Mouse (Mus musculus): ENCODE results near the gene BC051665.

The BC051665 gene

DNA sequence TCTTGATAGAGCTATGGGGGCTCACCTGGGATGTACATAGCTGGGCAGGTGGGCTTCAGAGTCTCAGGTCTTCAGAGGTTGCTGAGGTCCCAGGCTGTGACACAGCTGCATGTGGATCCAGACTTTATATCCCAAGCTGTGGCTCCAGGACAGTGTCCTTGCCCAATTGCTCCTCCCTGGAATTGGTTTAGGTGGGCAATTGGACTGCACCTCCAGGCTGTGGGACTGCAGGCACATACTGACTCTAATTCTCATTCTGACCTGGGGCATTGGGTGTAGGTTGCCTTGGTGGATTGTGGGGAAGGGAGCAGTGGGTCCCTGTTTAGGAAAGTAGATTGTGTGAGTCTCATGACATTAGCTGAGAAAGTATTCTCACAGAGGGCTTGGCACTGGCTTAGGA lies at the start of gene BC051665:
BC051665 (minus strand) TSS at position 101 of the 400 bp plus-strand sequence.
- no peak for DNase-seq (ENCODE audit: low spot score)

GRCm38 (mm10) chr13:60826052-60826451 lies 39.9 kb upstream of the BC051665 start:
- no peak for DNase-seq (ENCODE audit: low spot score)

GRCm38 (mm10) chr13:60820486-60821175 lies 34.5 kb upstream of the BC051665 start:
- DNase-seq (ENCODE audit: low spot score): no peak

DNA sequence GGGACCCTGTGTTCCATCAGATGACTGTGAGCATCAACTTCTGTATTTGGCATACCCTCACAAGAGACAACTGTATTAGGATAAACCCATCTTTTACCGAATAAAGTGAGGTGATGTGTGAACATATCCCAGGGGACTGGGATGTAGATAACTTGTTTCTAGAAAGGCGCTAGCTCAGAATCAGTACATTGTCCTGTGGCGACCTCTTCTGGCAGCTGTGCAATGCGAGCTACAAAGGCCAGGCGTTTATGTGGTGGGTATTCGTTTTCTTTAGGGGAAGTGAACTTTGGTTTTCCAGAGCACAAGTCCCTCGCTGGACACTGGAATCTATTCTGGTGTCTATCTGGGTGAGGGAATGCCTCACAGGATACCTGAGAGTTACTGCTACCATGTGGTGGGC lies 33.3 kb upstream of the BC051665 start:
- DNase-seq (ENCODE audit: low spot score): peak; percentile 6

DNA sequence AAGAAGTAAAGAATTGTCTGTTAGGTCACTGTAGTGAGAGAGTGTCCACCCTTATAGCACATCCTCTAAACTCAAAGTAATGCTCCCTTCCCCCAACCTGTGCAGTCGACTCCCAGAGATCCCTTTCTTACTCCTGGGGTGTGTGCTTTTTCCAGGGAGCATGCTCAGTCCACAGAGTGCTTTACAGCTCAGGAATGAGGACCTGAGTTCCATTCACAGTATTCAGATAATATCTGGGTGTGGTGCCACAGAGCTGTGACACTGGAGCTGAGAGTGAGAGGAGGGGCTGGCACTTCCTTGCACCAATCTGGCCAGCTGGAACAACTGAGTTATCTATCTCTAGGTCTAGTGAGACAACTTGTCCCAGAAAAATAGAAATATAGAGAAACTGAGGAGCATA lies 27.6 kb upstream of the BC051665 start:
- DNase-seq (ENCODE audit: low spot score): no peak

GRCm38 (mm10) chr13:60812768-60813167 lies 26.6 kb upstream of the BC051665 start:
- no peak for DNase-seq (ENCODE audit: low spot score)

DNA sequence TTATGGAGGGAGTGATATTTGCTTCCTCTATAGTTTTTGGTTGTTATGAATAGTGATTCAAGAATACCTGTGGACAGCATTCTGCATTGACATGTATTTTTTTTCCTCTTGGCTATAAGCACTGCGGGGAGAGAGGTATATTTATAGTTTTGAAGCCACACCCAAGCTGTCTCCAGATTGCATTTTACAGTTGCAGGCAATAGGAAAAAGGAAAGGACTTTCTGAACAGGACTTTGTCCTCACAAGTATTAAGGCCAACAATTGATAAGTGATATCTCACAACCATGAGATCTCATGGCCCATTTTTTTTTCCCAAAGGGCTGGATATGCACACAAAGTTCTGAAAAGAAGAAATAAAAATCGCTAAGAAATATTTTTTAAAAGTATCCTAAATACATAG lies 23.5 kb upstream of the BC051665 start:
- DNase-seq (ENCODE audit: low spot score): no peak

DNA sequence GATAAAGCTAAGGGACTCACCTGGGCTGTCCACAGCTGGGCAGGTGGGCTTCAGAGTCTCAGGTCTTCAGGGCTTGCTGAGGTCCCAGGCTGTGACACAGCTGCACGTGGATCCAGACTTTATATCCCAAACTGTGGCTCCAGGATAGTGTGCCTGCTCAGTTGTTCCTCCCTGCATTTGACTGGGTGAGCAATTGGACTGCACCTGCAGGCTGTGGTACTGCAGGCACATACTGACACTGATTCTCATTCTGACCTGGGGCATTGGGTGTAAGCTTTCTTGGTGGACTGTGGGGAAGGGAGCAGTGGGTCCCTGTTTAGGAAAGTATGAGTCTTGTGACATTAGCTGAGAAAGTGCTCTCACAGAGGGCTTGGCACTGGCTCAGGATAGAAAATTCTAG lies 16.6 kb upstream of the BC051665 start, which contains the start of gene Ctsll3:
Ctsll3 (minus strand) TSS at position 101 of the 400 bp plus-strand sequence.
- DNase-seq (ENCODE audit: low spot score): no peak

DNA sequence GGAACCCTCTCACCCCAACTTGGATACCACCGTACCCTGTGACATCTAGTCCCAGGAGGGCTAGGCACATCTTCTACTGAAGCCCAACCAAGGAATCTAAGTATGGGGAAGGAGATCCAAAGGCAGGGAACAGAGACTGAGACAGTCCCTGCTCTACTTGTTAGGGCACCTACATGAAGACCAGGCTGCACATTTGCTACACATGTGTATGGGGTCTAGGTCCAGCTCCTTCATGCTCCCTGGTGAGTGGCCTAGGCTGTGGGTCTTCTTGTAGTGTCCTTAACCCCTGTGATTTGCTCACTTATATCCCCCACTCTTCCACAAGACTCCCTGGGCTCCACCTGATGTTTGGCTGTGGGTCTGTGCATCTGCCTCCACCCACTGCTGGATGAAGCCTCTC lies 3.3 kb upstream of the BC051665 start:
- DNase-seq (ENCODE audit: low spot score): no peak

DNA sequence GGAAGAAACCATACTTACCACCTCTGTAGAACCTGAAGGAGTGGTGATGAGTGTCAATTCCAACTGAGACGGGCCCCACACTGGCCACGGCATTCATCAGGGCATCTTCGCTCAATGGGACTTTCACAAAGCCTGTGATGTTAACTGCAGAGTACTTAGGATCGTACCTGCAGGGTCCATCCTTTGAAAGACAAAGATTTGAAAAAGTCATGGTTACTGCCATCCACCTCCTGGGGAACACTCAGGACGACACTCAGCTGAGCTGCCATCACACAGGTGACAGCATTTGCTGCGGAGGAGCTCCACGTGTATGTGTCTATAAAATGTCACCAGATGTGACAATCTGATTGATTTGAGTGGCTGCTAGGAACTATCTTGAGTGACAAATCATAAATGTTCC lies 2.9 kb downstream of the BC051665 start:
- DNase-seq (ENCODE audit: low spot score): no peak

DNA sequence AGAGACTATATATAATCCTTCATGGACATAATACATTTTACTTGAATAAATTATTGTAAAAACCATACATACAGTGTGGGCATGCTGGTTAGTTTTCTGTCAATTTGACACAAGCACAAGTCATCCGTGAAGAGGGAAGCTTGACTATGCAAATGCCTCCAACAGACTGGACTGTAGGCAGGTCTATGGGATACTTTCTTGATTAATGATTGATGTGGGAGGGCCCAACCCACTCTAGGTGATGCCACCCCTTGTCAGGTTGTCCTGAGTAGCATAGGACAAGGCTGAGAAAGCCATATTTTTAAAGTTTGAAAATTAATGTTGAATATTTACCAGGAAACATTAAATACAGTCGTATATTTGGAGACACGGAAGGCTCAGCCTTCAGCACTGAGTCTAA lies 5.6 kb downstream of the BC051665 start:
- DNase-seq (ENCODE audit: low spot score): no peak

- no peak for DNase-seq (ENCODE audit: low spot score)
Observed at GRCm38 (mm10) chr13:60761161-60761560, 25.0 kb downstream of the BC051665 start.

DNA sequence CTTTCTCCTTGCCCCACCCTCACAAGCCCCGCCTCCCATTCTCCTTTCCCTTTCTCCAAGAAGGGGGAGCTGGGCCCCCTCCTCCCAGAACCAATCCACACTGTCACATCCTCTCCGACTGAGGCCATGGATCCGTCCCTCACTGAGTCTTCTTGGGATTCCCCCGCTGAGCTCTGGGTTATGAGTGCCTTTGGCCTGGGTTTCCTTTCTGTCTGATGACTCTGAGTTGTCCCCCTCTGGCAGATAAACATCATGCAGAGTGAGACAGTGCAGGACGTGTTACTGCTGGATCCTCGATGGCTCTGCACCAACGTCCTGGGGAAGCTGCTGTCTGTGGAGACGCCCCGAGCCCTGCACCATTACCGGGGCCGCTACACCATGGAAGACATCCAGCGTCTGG lies 25.8 kb downstream of the BC051665 start:
- DNase-seq (ENCODE audit: low spot score): no peak

DNA sequence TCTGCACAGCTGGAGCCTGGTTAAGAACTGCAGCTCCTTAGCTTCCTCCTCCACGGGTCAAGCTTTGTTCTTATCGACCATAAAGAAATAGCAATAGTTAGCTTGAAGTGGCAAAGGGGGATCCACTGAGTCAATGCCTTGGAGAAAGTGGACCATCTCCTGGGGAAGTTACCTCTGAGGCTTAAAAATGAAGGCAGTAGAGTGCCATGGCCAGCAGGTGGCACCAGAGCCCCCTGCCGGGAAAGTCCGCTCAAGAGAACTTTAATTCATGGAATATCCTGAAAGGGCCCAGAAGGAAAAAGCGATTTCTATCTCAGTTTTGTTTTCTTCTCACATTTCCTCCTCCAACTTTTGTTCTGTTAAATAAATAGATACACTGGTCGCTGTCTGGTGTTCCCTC lies 27.0 kb downstream of the BC051665 start:
- no peak for DNase-seq (ENCODE audit: low spot score)

DNA sequence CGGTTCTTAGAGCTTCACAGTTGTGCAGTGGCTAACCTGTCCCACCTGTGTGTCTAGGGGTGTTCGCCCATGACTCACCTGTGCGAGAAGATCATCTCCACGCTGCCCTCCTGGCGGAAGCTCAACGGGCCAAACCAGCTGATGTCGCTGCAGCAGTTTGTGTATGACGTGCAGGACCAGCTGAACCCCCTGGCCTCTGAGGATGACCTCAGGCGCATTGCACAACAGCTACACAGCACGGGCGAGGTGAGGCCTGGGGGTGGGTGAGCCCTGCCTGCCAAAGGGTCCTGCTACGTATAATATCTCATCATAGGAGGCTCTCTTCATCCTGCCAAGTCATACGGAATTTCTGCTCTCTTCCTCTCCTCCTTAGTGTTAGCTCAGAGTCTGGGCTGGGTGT lies 28.9 kb downstream of the BC051665 start:
- DNase-seq (ENCODE audit: low spot score): no peak

GRCm38 (mm10) chr13:60755251-60755650 lies 30.9 kb downstream of the BC051665 start:
- no peak for DNase-seq (ENCODE audit: low spot score)

GRCm38 (mm10) chr13:60753216-60753615 lies 32.9 kb downstream of the BC051665 start:
- no peak for DNase-seq (ENCODE audit: low spot score)

DNA sequence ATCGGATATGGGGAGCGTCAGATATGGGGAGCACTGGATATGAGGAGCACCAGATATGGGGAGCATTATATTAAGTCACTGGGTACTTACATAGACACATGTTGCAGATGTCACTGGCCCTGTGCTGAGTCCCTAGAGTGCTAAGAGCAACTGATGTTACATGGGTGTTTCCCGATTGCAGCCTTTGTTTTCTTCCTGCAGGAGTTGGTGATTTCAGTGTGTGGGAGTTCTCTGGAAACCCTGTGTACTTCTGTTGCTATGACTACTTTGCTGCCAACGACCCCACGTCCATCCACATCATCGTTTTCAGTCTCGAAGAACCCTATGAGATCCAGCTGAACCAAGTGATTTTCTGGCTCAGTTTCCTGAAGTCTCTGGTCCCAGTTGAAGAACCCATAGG lies 35.2 kb downstream of the BC051665 start:
- no peak for DNase-seq (ENCODE audit: low spot score)

DNA sequence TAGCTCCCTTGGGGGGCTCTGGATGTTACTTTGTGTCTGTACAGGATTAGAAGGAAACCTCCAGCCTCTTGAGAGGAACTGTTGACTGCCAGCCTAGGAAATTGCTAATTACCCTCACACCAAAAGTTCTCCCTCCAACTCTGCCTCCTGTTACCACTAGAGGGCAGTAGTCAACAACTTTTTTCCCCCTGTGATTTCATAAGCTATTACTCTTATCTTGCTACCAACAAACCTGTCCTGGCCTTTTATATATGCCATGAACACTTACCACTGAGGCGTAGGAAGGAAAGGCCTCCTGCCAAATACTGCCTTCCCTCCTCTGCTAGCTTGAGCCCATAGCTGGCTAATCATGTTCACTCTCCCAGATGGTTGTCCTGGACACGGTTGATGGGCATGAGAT lies 37.6 kb downstream of the BC051665 start:
- DNase-seq (ENCODE audit: low spot score): no peak

GRCm38 (mm10) chr13:60747201-60747600 lies 39.0 kb downstream of the BC051665 start:
- DNase-seq (ENCODE audit: low spot score): no peak

DNA sequence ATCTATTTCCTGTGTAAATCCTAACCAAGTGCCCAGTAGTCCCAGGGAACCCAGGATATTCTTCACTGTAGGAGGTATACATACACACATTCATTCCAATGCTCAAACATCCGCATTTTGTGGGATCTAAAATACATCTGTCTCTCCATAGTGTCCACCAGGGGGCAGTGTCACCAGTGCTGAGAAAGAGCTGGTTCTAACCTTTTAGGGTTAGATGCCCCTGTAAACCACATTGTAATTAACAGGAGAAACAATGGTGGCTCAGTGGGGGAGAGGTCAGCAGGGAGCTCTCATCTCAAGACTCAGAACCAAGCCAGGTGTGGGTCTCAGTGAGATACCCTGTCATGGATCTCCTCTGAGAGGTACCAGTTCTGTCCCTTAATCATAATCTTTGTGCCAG lies 39.9 kb downstream of the BC051665 start:
- no peak for DNase-seq (ENCODE audit: low spot score)

DNA sequence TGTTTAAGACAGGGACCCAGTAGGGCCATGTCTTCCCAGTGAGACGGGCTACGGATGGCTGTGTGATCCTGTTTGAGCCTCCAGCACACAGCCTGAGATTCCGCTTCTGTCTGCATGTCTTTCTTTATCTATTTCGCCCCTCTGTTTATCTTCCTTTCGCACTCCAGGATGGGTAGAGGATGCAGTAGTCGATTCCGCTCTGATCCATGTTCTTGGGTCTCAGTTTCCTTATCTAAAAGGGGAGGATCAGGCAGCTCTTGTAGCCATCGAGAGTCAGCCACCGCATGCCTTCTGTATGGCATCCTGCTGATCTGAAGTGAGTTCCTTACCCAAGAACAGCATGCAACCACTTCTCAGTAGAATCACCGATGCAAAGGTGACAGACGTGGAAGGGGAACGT lies 40.8 kb downstream of the BC051665 start:
- DNase-seq (ENCODE audit: low spot score): no peak

DNA sequence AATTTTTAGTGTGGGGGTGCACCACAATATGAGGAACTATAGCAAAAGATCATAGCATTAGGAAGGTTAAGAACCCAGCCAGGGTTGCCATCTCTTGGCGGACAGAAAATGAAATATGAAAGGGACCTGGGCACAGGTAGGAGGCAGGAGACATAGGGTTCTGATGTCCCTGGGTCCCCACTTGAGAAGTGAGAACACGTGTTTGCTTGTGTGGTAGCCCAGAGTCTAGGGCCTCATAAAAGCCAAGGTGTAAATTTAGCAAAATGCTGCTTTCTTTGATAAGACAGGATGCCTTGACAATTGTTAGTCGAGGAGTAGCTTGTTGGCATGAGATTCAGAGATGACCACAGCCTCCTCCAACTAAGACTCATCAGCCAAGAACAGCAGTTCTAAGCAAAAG lies 41.4 kb downstream of the BC051665 start:
- no peak for DNase-seq (ENCODE audit: low spot score)

GRCm38 (mm10) chr13:60744078-60744460 lies 42.1 kb downstream of the BC051665 start:
- peak; percentile 60 for DNase-seq (ENCODE audit: low spot score)
